Mouse (Mus musculus): Measurements from ENCODE around the gene Rfxap. TPM values are rescaled to one million over a fixed set of nuclear protein-coding genes. Genes with fewer than 3 reads are reported as not detected.

The Rfxap gene
- 10 to 100 TPM; 21.5 to 28.3 TPM for total RNA-seq (2023)

GRCm38 (mm10) chr3:54807666-54808217, at the start of gene Rfxap:
Rfxap (minus strand) TSS chr3:54807791.

GRCm38 (mm10) chr3:54755145-54756041, 52.2 kb downstream of the Rfxap start, which contains the start of gene Smad9:
Smad9 (plus strand) TSS chr3:54755582.

Other genes starting within 250 kb of the Rfxap start
- gene Supt20, start 115.0 kb downstream of the Rfxap start, total RNA-seq (2023): 100 to 1,000 TPM in 1 of 2 experiments, 10 to 100 TPM in 1; 97.2 to 105 TPM
- not detected for gene Gm21958, start 93.4 kb downstream of the Rfxap start, total RNA-seq (2023)
- 10 to 100 TPM; 42.4 to 53.5 TPM for gene Exosc8, start 72.4 kb downstream of the Rfxap start, total RNA-seq (2023)
- gene Alg5, start 72.3 kb downstream of the Rfxap start, total RNA-seq (2023): 10 to 100 TPM; 11.5 to 13.0 TPM
- not detected for gene Smad9, start 52.2 kb downstream of the Rfxap start, total RNA-seq (2023)
- not detected for gene Sertm1, start 108.1 kb upstream of the Rfxap start, total RNA-seq (2023)
- gene Ccna1, start 247.7 kb upstream of the Rfxap start, total RNA-seq (2023): not detected

Measured in neutrophil, adult 59 days (primary cell).